Mouse (Mus musculus): ENCODE data around the gene Tril. TPM values are rescaled to one million over a fixed set of nuclear protein-coding genes. Genes with fewer than 3 reads are reported as not detected.

Tril gene
- polyA plus RNA-seq, 1 experiment from 2014 or later: 14.6 TPM

GRCm38 (mm10) chr6:53806021-53806420 lies 14.6 kb downstream of the Tril start:
- Histone ChIP-seq H3K4me2 (no peak overlapping the region), H3K9me3 (replicated peaks) (no peaks in the 10 kb centered on the region), H3K4me1 (peaks cover 8% of the 10 kb centered on the region), H3K9ac (replicated peaks) (no peak overlapping the region), H3K4me3 (replicated peaks) (no peak overlapping the region), H3K27me3 (replicated peaks) (no peaks in the 10 kb centered on the region), H3K27ac (replicated peaks) (no peak overlapping the region), H3K36me3 (no peaks in the 10 kb centered on the region)
- ATAC-seq (ENCODE audit: low FRiP score): no peak
- 86% methylated on average over 5 of the region's 5 CpGs for WGBS

GRCm38 (mm10) chr6:53804145-53804544 lies 16.5 kb downstream of the Tril start:
- no peak overlapping the region for H3K4me2 ChIP-seq
- H3K4me3 ChIP-seq (replicated peaks): no peak overlapping the region
- WGBS: 81% methylated on average over 6 of the region's 6 CpGs
- peaks cover 8% of the 10 kb centered on the region for H3K4me1 ChIP-seq
- no peak for ATAC-seq (ENCODE audit: low FRiP score)
- H3K36me3 ChIP-seq: no peaks in the 10 kb centered on the region
- H3K9me3 ChIP-seq (replicated peaks): no peaks in the 10 kb centered on the region
- H3K27ac ChIP-seq (replicated peaks): no peak overlapping the region
- no peak overlapping the region for H3K9ac ChIP-seq (replicated peaks)
- no peaks in the 10 kb centered on the region for H3K27me3 ChIP-seq (replicated peaks)

GRCm38 (mm10) chr6:53803551-53803950 lies 17.1 kb downstream of the Tril start:
- 96% methylated on average over 4 of the region's 4 CpGs for WGBS
- H3K27ac ChIP-seq (replicated peaks): no peak overlapping the region
- no peak for ATAC-seq (ENCODE audit: low FRiP score)
- no peak overlapping the region for H3K9ac ChIP-seq (replicated peaks)
- H3K27me3 ChIP-seq (replicated peaks): no peaks in the 10 kb centered on the region
- no peaks in the 10 kb centered on the region for H3K9me3 ChIP-seq (replicated peaks)
- H3K36me3 ChIP-seq: no peaks in the 10 kb centered on the region
- peaks cover 8% of the 10 kb centered on the region for H3K4me1 ChIP-seq
- H3K4me2 ChIP-seq: no peak overlapping the region
- H3K4me3 ChIP-seq (replicated peaks): no peak overlapping the region

- Histone ChIP-seq H3K4me1 (peaks cover 8% of the 10 kb centered on the region), H3K36me3 (no peaks in the 10 kb centered on the region), H3K4me3 (replicated peaks) (no peak overlapping the region), H3K4me2 (no peak overlapping the region), H3K27me3 (replicated peaks) (no peaks in the 10 kb centered on the region), H3K27ac (replicated peaks) (no peak overlapping the region), H3K9me3 (replicated peaks) (no peaks in the 10 kb centered on the region), H3K9ac (replicated peaks) (no peak overlapping the region)
- WGBS: 70% methylated on average over 5 of the region's 5 CpGs
- no peak for ATAC-seq (ENCODE audit: low FRiP score)
Measured at GRCm38 (mm10) chr6:53801893-53802286, 18.7 kb downstream of the Tril start.

GRCm38 (mm10) chr6:53801269-53801892 lies 19.2 kb downstream of the Tril start:
- Histone ChIP-seq H3K27me3 (replicated peaks) (no peaks in the 10 kb centered on the region), H3K4me1 (peaks cover 3% of the 10 kb centered on the region), H3K27ac (replicated peaks) (no peak overlapping the region), H3K9ac (replicated peaks) (no peak overlapping the region), H3K36me3 (no peaks in the 10 kb centered on the region), H3K9me3 (replicated peaks) (no peaks in the 10 kb centered on the region), H3K4me3 (replicated peaks) (no peak overlapping the region), H3K4me2 (no peak overlapping the region)
- whole genome bisulfite sequencing: 59% methylated on average over 4 of the region's 4 CpGs
- peak; percentile 63; the same call in 1 of the 2 replicates for ATAC-seq (ENCODE audit: low FRiP score)

- Histone ChIP-seq H3K4me2 (no peak overlapping the region), H3K27me3 (replicated peaks) (peaks cover 6% of the 10 kb centered on the region; the same call in 1 of the 2 replicates), H3K9me3 (replicated peaks) (no peaks in the 10 kb centered on the region), H3K4me1 (0 out of 2 replicates have a peak, but pooled peaks cover 11% of the 10 kb centered on the region), H3K36me3 (no peaks in the 10 kb centered on the region), H3K9ac (replicated peaks) (no peak overlapping the region), H3K4me3 (replicated peaks) (no peak overlapping the region), H3K27ac (replicated peaks) (no peak overlapping the region)
- 88% methylated on average over 3 of the region's 3 CpGs for WGBS
- ATAC-seq (ENCODE audit: low FRiP score): no peak
Measured at GRCm38 (mm10) chr6:53798865-53799264, 21.8 kb downstream of the Tril start.

- H3K9me3 ChIP-seq (replicated peaks): no peaks in the 10 kb centered on the region
- no peak overlapping the region for H3K4me2 ChIP-seq
- no peaks in the 10 kb centered on the region for H3K36me3 ChIP-seq
- H3K4me3 ChIP-seq (replicated peaks): no peak overlapping the region
- H3K4me1 ChIP-seq: 0 out of 2 replicates have a peak, but pooled peaks cover 11% of the 10 kb centered on the region
- H3K9ac ChIP-seq (replicated peaks): no peak overlapping the region
- 88% methylated on average over 3 of the region's 3 CpGs for WGBS
- peaks cover 12% of the 10 kb centered on the region; the same call in 1 of the 2 replicates for H3K27me3 ChIP-seq (replicated peaks)
- H3K27ac ChIP-seq (replicated peaks): no peak overlapping the region
- ATAC-seq (ENCODE audit: low FRiP score): no peak
Measured at GRCm38 (mm10) chr6:53796835-53797234, 23.8 kb downstream of the Tril start.

- no peak; the same call in 1 of the 2 replicates for ATAC-seq (ENCODE audit: low FRiP score)
- Histone ChIP-seq H3K4me1 (0 out of 2 replicates have a peak, but pooled peaks cover 11% of the 10 kb centered on the region), H3K36me3 (no peaks in the 10 kb centered on the region), H3K27me3 (replicated peaks) (peaks cover 12% of the 10 kb centered on the region; the same call in 1 of the 2 replicates), H3K27ac (replicated peaks) (no peak overlapping the region), H3K4me3 (replicated peaks) (no peak overlapping the region), H3K9me3 (replicated peaks) (no peaks in the 10 kb centered on the region), H3K4me2 (no peak overlapping the region), H3K9ac (replicated peaks) (no peak overlapping the region)
- WGBS: 25% methylated on average over 5 of the region's 5 CpGs
Measured at GRCm38 (mm10) chr6:53795788-53796187, 24.8 kb downstream of the Tril start.

- Histone ChIP-seq H3K4me1 (0 out of 2 replicates have a peak, but pooled peaks cover 11% of the 10 kb centered on the region), H3K4me2 (peak overlapping the region; percentile 35), H3K9ac (replicated peaks) (no peak overlapping the region), H3K9me3 (replicated peaks) (no peaks in the 10 kb centered on the region), H3K27me3 (replicated peaks) (peaks cover 12% of the 10 kb centered on the region; the same call in 1 of the 2 replicates), H3K4me3 (replicated peaks) (no peak overlapping the region), H3K27ac (replicated peaks) (no peak overlapping the region), H3K36me3 (no peaks in the 10 kb centered on the region)
- no peak for ATAC-seq (ENCODE audit: low FRiP score)
- 43% methylated on average over 11 of the region's 11 CpGs for WGBS
Measured at GRCm38 (mm10) chr6:53795078-53795477, 25.6 kb downstream of the Tril start.

GRCm38 (mm10) chr6:53794323-53794971 lies 26.2 kb downstream of the Tril start:
- ATAC-seq (ENCODE audit: low FRiP score): peak; percentile 73; the same call in 1 of the 2 replicates
- WGBS: 11% methylated on average over 17 of the region's 17 CpGs
- peak overlapping the region; percentile 35 for H3K4me2 ChIP-seq

GRCm38 (mm10) chr6:53782880-53783539 lies 37.6 kb downstream of the Tril start:
- 49% methylated on average over 16 of the region's 16 CpGs for WGBS

More at GRCm38 (mm10) chr6:53794323-53794971, 26.2 kb downstream of the Tril start:
- H3K36me3 ChIP-seq: no peaks in the 10 kb centered on the region
- no peaks in the 10 kb centered on the region for H3K9me3 ChIP-seq (replicated peaks)
- H3K4me3 ChIP-seq (replicated peaks): no peak overlapping the region
- peak overlapping the region; percentile 18; the same call in 1 of the 2 replicates for H3K27ac ChIP-seq (replicated peaks)
- no peak overlapping the region for H3K9ac ChIP-seq (replicated peaks)
- 0 out of 2 replicates have a peak, but pooled peaks cover 11% of the 10 kb centered on the region for H3K4me1 ChIP-seq
- H3K27me3 ChIP-seq (replicated peaks): peaks cover 12% of the 10 kb centered on the region; the same call in 1 of the 2 replicates

More at GRCm38 (mm10) chr6:53782880-53783539, 37.6 kb downstream of the Tril start:
- Histone ChIP-seq H3K4me3 (replicated peaks) (no peak overlapping the region), H3K36me3 (no peaks in the 10 kb centered on the region), H3K4me1 (no peaks in the 10 kb centered on the region; the same call in 1 of the 2 replicates), H3K4me2 (no peak overlapping the region), H3K9me3 (replicated peaks) (no peaks in the 10 kb centered on the region), H3K9ac (replicated peaks) (no peak overlapping the region), H3K27me3 (replicated peaks) (0 out of 2 replicates have a peak, but pooled peaks cover 6% of the 10 kb centered on the region), H3K27ac (replicated peaks) (no peak overlapping the region)
- ATAC-seq (ENCODE audit: low FRiP score): no peak
